Mouse (Mus musculus) frontal cortex, postnatal 14 days (tissue): Measurements from ENCODE around the gene Prr18.

Source experiments
- DNase-seq, 2 experiments: peaks; one replicate each; pipeline ENCODE4 v3.0.0; 2022; ENCODE audit warnings: low spot score in 2 of 2

Gene Prr18

DNA sequence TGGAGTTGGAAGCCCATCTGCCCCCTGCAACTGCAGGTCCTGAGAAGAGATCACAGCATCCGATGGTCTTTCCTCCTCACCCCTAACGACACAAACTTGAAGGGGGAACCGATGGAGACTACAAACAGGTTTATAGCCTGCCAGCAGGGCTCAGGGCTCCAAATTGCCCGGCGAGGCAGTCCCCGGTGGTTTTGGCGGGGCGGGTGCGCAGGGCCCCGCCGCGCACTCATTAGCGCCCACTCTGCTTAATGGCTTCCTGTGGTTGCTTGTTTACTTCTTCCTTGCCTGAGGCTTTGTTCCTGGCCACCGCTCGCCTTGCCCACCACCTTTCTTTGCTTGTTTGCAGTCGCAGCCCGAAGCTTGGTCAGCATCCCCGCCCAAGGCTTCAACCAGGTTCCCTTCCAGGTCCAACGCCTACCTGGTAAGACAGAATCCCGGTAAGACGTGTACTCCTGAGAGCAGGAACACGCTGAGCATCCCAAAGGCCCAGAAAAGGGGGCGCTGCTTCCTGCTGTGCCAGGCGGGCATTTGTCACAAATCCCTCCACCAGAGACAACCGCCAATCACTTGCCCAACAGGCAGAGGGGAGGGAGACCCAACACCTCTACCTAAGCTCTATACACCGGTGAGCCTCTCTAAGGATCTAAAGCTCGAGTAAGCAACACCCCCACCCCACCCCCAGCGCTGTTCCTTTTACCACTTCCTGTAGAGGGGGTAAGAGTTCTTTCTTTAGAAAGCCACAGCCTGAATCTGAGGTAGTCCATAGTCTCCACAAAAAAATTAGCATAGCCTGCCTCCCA, 51.9 kb downstream of the Prr18 start:
- DNase-seq, result peak in 1 of 2 experiments; percentile 15

DNA sequence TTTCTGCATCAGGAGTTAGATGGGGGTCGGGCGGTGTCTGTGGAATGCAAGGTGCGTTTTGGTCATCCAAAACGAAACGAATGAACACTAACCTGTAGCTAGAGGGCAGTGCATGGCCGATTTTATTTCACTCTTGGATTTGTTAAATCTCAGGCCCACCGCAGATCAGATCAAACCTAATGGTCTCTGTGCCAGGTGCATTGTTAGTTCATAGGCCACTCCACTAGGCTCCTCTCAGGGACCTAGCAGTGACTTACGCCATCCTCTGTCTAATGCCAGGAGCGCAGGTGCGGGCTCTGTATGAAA, 52.5 kb downstream of the Prr18 start:
- no peak for DNase-seq

DNA sequence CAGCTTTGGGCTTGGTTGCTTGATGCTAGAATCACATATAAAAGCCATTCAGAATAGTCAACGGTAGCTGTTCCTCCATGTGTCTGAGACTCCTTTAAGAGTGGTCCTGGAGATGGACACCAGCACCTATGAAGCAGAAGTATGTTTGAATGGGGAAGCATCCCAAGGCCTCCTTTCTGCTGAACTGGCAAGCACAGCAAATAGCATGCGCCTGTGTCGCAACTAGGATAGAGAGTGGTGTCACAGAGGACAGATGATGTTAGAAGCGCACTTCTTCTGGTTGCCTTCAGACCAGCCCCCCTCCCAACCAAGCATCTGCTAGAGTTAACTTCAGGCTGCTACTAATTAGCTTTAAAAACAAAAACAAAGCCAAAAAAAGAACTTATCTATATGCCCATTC, 53.2 kb downstream of the Prr18 start:
- no peak for DNase-seq
